Mouse (Mus musculus): Measurements from ENCODE around the gene Gm17545. TPM values are rescaled to one million over a fixed set of nuclear protein-coding genes. Genes with fewer than 3 reads are reported as not detected.
A peak's percentile ranks its signal among the peaks of the same experiment; 100 is the strongest.

The Gm17545 gene
- polyA plus RNA-seq, 1 experiment from 2014 or later = not detected

DNA sequence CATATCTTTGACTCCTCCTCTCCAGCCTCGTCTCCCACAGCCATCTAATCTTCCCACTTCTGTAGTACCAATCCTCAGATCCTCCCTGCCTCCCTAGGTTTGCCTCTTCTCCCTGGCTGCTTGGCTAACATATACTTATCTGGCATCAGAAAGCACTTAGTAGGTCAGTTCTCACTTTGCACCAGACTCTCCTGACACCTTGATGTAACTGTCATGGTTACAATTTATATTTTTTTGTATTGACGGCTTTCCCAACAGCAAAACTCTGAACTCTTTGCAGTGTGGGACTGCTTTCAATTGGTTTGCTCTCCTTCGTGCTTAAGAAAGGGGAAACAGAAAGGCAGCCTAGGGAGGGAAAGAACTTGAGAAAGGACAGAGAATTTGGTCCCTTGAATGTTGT is 37.9 kb upstream of the Gm17545 start:
- Histone ChIP-seq H3K9me3 (replicated peaks; ENCODE audit: low read length) (no peaks in the 10 kb centered on the region), H3K4me2 (ENCODE audit: low read length) (no peak overlapping the region), H3K9ac (ENCODE audit: low read depth, low read length) (no peak overlapping the region), H3K4me3 (replicated peaks; ENCODE audit: low read depth, low read length) (no peak overlapping the region), H3K36me3 (ENCODE audit: insufficient read depth, low read length) (no peaks in the 10 kb centered on the region), H3K27ac (no peak overlapping the region), H3K4me1 (replicated peaks; ENCODE audit: insufficient read depth, low read length) (no peaks in the 10 kb centered on the region), H3K27me3 (ENCODE audit: insufficient read depth, low read length) (no peaks in the 10 kb centered on the region)
- ATAC-seq (replicated peaks; ENCODE audit: low FRiP score, low read depth) = no peak
- WGBS = 72% methylated on average over 3 of the region's 3 CpGs
- no peak for DNase-seq (ENCODE audit: low spot score)
- TF ChIP-seq CTCF (IDR thresholded peaks at IDR 0.05; ENCODE audit: low read depth) = no peak

- 30% methylated on average over 6 of the region's 6 CpGs for WGBS
- DNase-seq (ENCODE audit: low spot score) = peak; percentile 28
Measured at GRCm38 (mm10) chr9:22417547-22417946, 36.5 kb upstream of the Gm17545 start.

DNA sequence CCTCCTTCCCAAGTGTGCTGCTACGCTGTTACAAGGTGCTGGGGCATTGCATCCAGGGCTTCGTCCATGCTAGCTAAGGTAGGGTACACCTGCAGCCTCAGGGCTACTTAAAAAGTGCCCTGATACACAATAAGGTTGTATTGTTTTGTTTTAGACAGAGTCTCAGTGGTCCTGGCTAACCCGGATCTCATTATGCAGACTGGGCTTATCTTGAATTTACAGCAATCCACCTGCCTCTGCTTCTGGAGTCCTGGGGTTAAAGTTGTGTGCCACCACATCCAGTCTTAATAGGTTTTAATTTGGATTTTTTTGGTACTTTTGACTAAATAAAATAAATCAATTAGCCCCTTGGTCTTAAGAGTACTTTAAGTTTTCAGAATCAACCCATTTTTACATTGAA is 34.2 kb upstream of the Gm17545 start:
- Histone ChIP-seq H3K9me3 (replicated peaks; ENCODE audit: low read length) (no peaks in the 10 kb centered on the region), H3K9ac (ENCODE audit: low read depth, low read length) (no peak overlapping the region), H3K4me2 (ENCODE audit: low read length) (no peak overlapping the region), H3K27ac (no peak overlapping the region), H3K27me3 (ENCODE audit: insufficient read depth, low read length) (no peaks in the 10 kb centered on the region), H3K4me1 (replicated peaks; ENCODE audit: insufficient read depth, low read length) (no peaks in the 10 kb centered on the region), H3K36me3 (ENCODE audit: insufficient read depth, low read length) (no peaks in the 10 kb centered on the region), H3K4me3 (replicated peaks; ENCODE audit: low read depth, low read length) (no peak overlapping the region)
- TF ChIP-seq CTCF (IDR thresholded peaks at IDR 0.05; ENCODE audit: low read depth) = no peak
- DNase-seq (ENCODE audit: low spot score) = no peak
- no peak for ATAC-seq (replicated peaks; ENCODE audit: low FRiP score, low read depth)
- 78% methylated on average over 3 of the region's 3 CpGs for WGBS

More at GRCm38 (mm10) chr9:22417547-22417946, 36.5 kb upstream of the Gm17545 start:
- Histone ChIP-seq H3K9me3 (replicated peaks; ENCODE audit: low read length) (no peaks in the 10 kb centered on the region), H3K36me3 (ENCODE audit: insufficient read depth, low read length) (no peaks in the 10 kb centered on the region), H3K4me1 (replicated peaks; ENCODE audit: insufficient read depth, low read length) (no peaks in the 10 kb centered on the region), H3K4me2 (ENCODE audit: low read length) (no peak overlapping the region), H3K4me3 (replicated peaks; ENCODE audit: low read depth, low read length) (no peak overlapping the region), H3K9ac (ENCODE audit: low read depth, low read length) (no peak overlapping the region), H3K27me3 (ENCODE audit: insufficient read depth, low read length) (no peaks in the 10 kb centered on the region), H3K27ac (0 out of 2 replicates have a peak overlapping the region, but pooled peaks have one; percentile 25)
- TF ChIP-seq CTCF (IDR thresholded peaks at IDR 0.05; ENCODE audit: low read depth) = no peak
- ATAC-seq (replicated peaks; ENCODE audit: low FRiP score, low read depth) = no peak

GRCm38 (mm10) chr9:22420491-22420890 is 33.6 kb upstream of the Gm17545 start:
- Histone ChIP-seq H3K4me1 (replicated peaks; ENCODE audit: insufficient read depth, low read length) (no peaks in the 10 kb centered on the region), H3K36me3 (ENCODE audit: insufficient read depth, low read length) (no peaks in the 10 kb centered on the region), H3K27me3 (ENCODE audit: insufficient read depth, low read length) (no peaks in the 10 kb centered on the region), H3K4me2 (ENCODE audit: low read length) (no peak overlapping the region), H3K9ac (ENCODE audit: low read depth, low read length) (no peak overlapping the region), H3K9me3 (replicated peaks; ENCODE audit: low read length) (no peaks in the 10 kb centered on the region), H3K4me3 (replicated peaks; ENCODE audit: low read depth, low read length) (no peak overlapping the region), H3K27ac (no peak overlapping the region)
- ATAC-seq (replicated peaks; ENCODE audit: low FRiP score, low read depth) = no peak
- no peak for DNase-seq (ENCODE audit: low spot score)
- TF ChIP-seq CTCF (IDR thresholded peaks at IDR 0.05; ENCODE audit: low read depth) = no peak
- WGBS = 44% methylated on average over 7 of the region's 7 CpGs

DNA sequence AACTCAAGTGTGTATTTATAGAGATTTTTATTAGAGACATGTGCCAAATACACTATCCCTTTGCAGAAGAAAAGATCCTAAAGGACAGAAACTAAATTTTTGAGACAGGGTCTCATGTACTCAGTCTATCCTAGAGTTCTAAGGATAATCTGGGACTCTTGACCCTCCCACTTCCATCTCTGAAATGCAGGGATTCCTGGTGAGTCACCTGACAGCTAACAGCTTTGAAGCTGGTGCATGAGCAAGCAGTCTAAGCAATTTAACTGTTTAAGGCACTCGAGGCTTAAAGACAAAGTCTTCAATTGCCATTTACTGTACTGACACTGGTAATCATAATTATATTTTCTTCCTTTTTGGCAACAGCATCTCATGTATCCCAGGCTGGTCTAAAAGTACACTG is 31.5 kb upstream of the Gm17545 start:
- H3K4me1 ChIP-seq (replicated peaks; ENCODE audit: insufficient read depth, low read length) = no peaks in the 10 kb centered on the region
- H3K4me2 ChIP-seq (ENCODE audit: low read length) = no peak overlapping the region
- H3K4me3 ChIP-seq (replicated peaks; ENCODE audit: low read depth, low read length) = no peak overlapping the region
- ATAC-seq (replicated peaks; ENCODE audit: low FRiP score, low read depth) (no peak), DNase-seq (ENCODE audit: low spot score) (no peak)
- no peaks in the 10 kb centered on the region for H3K36me3 ChIP-seq (ENCODE audit: insufficient read depth, low read length)
- TF ChIP-seq CTCF (IDR thresholded peaks at IDR 0.05; ENCODE audit: low read depth) = no peak
- no peaks in the 10 kb centered on the region for H3K27me3 ChIP-seq (ENCODE audit: insufficient read depth, low read length)
- H3K9me3 ChIP-seq (replicated peaks; ENCODE audit: low read length) = no peaks in the 10 kb centered on the region
- H3K9ac ChIP-seq (ENCODE audit: low read depth, low read length) = no peak overlapping the region
- no peak overlapping the region for H3K27ac ChIP-seq
- 48% methylated on average over 1 of the region's 1 CpGs for WGBS

GRCm38 (mm10) chr9:22423507-22423906 is 30.6 kb upstream of the Gm17545 start:
- no peaks in the 10 kb centered on the region for H3K27me3 ChIP-seq (ENCODE audit: insufficient read depth, low read length)
- DNase-seq (ENCODE audit: low spot score) (no peak), ATAC-seq (replicated peaks; ENCODE audit: low FRiP score, low read depth) (no peak)
- no peak overlapping the region for H3K4me2 ChIP-seq (ENCODE audit: low read length)
- 71% methylated on average over 1 of the region's 1 CpGs for WGBS
- H3K4me1 ChIP-seq (replicated peaks; ENCODE audit: insufficient read depth, low read length) = no peaks in the 10 kb centered on the region
- H3K36me3 ChIP-seq (ENCODE audit: insufficient read depth, low read length) = no peaks in the 10 kb centered on the region
- H3K9me3 ChIP-seq (replicated peaks; ENCODE audit: low read length) = no peaks in the 10 kb centered on the region
- no peak overlapping the region for H3K9ac ChIP-seq (ENCODE audit: low read depth, low read length)
- no peak overlapping the region for H3K27ac ChIP-seq
- H3K4me3 ChIP-seq (replicated peaks; ENCODE audit: low read depth, low read length) = no peak overlapping the region
- TF ChIP-seq CTCF (IDR thresholded peaks at IDR 0.05; ENCODE audit: low read depth) = no peak

DNA sequence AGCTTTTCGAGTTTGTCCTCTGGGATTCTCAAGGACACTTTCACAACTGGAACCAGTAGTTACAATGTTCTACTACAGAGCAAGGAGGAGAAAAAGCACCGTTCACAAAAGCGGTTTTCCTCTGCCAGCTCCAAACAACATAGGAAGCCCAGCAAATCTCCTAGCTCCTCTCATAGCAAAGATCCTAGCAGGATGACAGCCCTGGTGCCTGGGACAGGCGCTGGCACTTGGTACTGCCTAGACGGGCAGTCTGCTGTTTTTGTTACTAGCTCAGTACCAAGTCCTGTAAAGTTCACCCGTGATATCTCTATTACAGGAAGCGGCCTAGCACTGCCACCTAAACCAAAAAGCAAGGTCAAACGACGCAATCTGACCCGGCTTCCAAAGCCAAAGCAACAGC is 29.9 kb upstream of the Gm17545 start:
- H3K9ac ChIP-seq (ENCODE audit: low read depth, low read length) = no peak overlapping the region
- no peak overlapping the region for H3K27ac ChIP-seq
- no peak for ATAC-seq (replicated peaks; ENCODE audit: low FRiP score, low read depth)
- TF ChIP-seq CTCF (IDR thresholded peaks at IDR 0.05; ENCODE audit: low read depth) = no peak
- WGBS = 60% methylated on average over 10 of the region's 10 CpGs
- no peak overlapping the region for H3K4me2 ChIP-seq (ENCODE audit: low read length)
- no peaks in the 10 kb centered on the region for H3K4me1 ChIP-seq (replicated peaks; ENCODE audit: insufficient read depth, low read length)
- H3K9me3 ChIP-seq (replicated peaks; ENCODE audit: low read length) = no peaks in the 10 kb centered on the region
- H3K4me3 ChIP-seq (replicated peaks; ENCODE audit: low read depth, low read length) = no peak overlapping the region
- no peaks in the 10 kb centered on the region for H3K36me3 ChIP-seq (ENCODE audit: insufficient read depth, low read length)
- no peaks in the 10 kb centered on the region for H3K27me3 ChIP-seq (ENCODE audit: insufficient read depth, low read length)
- no peak for DNase-seq (ENCODE audit: low spot score)
